Mouse (Mus musculus) neural tube, embryonic 10.5 days (tissue): Measurements from ENCODE around the gene Naif1.
A peak's percentile ranks its signal among the peaks of the same experiment; 100 is the strongest.

Experiments
- DNase-seq: peaks from one replicate; pipeline ENCODE4 v3.0.0-alpha.2; 2017; ENCODE audit warnings: low spot score; ENCODE audit errors: extremely low spot score

Naif1 gene

DNA sequence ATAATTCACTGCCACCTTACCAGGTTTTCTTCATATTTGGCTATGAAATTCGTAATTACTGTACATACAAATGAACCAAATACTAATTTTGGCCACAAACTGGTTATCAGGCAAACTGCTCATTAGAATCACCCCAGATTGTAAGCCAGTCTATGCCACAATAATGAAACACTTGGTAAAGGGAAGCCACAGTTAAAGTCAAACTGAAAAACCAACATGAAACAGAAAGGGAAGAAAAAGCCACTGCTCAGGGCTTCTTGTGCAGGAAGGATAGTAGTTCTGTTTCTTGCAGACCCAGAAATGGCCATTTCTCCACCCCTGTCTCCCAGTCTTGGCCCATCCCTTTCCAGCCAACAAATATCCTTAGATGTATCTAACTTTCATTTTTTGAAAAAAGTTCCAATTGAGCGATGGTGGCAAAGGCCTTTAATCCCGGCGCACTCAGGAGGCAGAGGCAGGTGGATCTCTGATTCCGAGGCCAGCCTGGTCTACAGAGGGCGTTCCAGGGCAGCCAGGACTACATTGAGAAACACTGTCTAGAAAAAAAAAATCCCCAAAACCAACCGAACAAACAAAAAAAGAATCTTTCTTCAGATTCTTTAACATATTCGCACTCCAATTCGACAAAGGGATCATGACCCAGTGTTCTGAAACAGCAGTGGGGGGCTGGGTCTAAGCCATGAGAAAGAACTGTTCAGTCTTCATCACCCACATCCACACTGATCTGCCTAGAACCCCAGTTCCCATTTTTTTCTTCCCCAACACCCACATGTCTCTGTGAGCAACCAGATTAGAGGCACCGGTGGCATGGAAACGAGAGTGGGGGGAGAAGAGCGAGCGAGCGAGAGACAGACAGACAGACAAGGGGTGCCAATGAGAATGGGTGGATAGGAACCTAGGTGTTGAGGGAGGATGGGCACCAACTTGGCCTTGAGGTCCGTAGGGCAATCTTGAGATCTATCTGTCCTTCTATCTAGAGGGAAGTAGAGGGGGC is at the start of gene Naif1:
Gene Naif1 (plus strand): TSS at position 697 of the 994 bp plus-strand sequence.
- DNase-seq = no peak

DNA sequence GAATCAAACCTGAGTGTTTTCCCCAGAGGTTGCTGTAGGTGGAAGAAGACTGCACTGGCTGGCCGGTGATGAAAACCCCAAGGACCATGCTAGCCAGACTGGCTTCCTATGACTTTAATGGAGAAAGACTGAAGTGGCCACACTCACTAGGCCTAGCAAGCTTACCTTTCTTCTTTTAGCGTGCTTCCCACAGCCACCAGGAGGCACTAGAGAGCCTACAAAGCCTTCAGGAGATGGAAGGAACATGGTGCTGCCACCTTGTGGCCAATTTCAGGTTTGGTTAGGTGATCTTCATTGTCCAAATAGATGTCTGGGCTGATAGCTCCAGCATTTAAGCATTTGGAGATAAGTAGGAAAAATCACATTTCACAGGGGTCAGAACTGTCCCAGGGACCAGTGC is 45.6 kb upstream of the Naif1 start:
- DNase-seq = peak; percentile 95

- no peak for DNase-seq
Observed at GRCm38 (mm10) chr2:32407144-32407824, 43.0 kb upstream of the Naif1 start.

DNA sequence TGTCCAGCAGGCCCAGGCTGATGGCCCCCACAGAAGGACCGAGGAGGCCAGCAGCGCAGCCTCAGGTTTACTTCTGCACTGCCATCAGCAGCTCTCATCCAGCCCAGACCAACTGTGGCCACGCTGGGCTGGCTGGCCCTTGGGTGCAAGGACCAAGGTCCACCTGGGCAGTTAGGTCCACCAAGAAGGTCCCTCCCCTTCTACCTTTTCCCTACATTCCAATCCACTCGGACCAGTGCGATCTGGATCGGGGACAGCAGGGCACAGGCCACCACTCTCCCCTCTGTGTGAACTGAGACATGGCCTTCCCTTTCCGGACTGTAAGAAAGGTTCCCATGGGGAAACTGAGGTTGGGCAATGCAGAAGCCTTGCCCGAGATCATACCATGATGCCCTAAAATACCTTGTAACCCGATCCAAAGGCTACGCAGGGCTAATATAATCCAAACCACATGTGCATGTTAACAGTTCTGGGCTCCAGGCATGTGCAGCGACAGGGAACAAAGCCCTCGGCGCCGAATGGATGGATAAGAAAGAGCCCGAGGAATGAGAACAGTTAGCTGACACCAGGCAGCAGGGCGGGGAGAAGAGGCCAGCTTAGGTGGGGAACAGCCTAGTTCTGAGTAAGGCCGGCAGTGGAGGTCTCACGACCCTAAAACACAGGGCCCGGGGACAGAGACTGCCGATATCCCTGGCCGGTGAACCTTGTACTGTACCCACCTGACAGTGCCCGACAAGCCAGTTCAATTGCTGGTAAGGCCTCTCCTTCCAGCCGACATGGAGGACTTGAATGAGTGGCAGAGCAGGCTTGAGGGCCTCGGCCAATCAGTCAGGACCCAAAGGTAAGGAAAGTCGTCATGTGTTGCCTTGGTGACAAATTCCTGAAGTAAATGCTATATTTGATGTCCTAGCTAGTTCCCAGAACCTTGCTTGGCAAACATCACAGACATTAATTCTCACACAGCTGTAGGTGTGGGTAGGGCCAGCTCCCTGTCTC is 41.5 kb upstream of the Naif1 start:
- peak; percentile 44 for DNase-seq

- DNase-seq = no peak
Observed at GRCm38 (mm10) chr2:32411407-32411806, 38.9 kb upstream of the Naif1 start.

DNA sequence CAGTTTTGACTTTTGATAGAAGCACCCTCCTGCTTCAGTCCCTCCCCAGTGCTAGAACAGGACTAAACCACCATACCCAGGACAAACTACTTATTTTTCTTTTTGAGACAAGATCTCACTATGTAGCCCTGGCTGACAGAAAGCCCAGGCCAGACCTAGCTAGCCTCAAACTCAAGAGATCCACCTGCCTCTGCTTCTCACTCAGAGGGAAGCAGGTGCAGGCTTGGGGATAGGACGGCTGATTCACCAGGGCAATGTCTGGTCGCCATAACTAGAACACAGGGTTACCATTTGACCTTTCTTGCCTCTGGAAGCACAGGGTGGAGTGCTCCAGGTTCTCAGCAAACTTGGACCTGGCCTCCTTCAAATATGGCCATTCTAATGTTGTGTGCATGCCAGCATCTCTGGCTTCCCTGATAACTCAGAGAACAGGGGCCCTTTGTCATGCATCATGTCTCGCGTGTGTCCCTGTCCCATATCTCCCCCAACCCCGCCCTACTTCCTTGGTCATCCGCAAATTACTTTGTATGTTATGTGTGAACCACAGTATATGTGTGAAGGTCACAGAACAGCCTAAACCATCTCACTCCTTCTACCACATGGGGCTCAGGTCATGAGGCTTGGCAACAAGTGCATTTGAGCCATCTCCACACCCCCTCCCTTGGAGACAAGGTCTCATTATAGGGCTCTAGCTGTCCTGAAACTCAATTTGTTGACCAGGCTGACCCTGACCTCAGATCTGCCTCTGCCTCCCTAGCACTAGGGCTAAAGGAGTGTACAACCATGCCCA is 37.3 kb upstream of the Naif1 start:
- no peak for DNase-seq

- no peak for DNase-seq
Observed at GRCm38 (mm10) chr2:32413936-32414335, 36.3 kb upstream of the Naif1 start.

DNA sequence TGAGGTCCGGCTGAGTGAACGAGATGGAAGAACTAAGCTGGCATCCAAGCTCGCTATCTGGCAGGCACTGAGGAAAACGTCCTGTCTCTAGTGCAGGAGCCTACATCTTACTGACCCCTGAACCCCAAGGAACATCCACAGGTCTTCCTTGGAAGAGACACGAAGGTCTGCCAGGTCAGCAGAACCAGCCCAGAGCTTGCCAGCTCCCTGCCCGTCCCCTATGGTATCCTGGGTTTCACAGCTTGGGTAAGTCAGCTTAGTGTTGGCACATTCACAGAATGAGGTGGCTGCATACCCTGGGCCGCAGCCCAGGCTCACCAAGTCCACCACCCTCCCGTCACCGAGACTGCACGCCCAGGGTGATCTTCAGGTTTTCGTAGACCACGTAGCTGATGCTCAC is 34.5 kb upstream of the Naif1 start:
- no peak for DNase-seq

- no peak for DNase-seq
Observed at GRCm38 (mm10) chr2:32416556-32416955, 33.7 kb upstream of the Naif1 start.

- DNase-seq = no peak
Observed at GRCm38 (mm10) chr2:32417486-32417885, 32.8 kb upstream of the Naif1 start.

DNA sequence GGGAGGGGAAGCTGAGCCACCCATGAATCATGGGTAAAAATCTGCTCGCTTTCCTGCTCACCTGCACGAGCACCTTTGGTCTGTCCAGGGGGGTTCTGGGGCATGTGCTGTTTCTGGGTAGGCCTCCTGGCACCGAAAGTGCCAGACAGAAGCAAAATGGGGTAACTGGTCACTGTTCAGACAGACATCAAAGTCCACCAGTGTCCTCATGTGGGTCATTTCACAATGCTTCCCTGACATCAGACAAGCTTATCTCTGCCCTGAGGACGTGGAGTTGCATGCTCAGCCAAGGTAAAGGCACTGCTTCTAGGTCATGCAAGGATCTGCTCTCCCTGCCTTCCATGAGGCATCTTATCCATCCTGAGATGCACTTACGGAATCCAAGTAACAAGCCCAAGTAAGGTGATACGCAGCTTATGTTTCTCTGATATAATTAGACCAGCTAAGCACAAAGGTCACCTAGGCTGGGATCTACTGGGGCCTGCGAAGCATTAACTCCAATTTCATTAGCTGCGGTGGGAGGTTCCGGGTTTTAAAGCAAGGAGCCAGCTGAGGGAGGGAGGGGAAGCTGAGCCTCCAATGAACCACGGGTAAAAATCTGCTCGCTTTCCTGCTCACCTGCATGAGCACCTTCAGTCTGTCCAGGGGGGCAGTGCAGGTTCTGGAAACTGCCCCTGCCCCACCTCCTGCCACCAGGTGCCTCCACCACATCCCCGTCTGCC is 31.7 kb upstream of the Naif1 start:
- no peak for DNase-seq

- no peak for DNase-seq
Observed at GRCm38 (mm10) chr2:32419359-32419758, 30.9 kb upstream of the Naif1 start.

DNA sequence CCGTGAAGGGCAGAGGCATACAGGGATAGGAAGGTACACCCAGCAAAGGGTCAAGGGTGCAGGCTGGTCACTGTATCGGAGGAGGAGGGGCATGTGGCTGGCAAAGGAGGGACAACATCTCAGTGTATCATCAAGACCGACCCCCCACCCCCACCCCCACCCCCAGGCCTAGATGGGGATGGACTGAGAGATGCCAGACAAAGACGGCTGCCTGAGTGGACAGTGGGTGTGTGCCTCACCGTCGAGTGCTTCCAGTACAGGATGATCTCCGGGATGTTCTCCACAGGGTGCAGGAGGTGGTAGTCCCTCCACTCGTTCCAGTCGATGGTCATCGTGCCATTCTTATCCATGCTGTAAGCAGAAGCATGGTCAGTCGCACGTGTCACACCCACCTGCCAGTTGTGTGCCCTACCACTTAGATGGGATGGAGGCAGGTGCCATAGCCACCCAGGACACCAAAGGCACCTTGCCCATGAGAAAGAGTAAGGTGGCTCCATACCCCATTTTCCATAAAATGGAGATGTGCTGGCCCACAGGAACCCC is 30.1 kb upstream of the Naif1 start:
- DNase-seq = no peak

DNA sequence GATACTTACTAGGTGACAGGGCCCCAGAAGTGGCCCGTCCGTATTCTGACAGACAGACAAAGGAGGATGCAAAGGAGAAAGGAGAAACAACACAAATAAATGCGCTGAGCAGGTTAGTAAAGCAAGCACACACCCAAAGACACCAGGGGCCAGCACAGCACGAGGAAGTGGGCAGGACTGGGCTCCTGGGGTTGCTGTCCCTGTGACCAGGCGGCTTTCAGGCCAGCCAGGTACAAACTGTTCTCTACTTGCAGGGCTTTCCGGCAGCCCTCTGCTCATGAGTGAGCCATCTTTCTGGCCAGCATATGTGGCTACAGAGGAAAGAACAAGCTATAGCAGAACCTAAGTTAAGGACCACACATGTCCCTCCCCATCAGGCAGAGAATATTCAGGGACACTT is 29.6 kb upstream of the Naif1 start:
- no peak for DNase-seq

DNA sequence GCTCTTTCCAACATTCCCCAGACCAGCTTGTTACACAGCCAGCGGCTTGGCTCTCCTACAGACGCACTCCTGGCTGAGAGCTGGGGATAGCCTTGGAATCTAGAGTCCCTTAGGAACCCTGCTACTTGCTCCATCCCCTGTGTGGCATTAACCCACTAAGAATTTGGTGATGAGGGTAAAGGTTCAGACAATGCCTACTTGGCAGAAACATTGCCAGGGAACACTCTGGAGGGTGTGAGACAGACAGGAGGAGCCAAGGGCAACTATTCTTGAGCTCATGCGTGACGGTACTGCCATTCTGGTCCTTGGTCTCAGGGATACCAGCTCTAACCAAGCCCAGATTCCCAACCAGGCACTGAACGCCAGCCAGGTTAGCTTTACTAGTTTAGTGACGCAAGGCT is 28.4 kb upstream of the Naif1 start:
- DNase-seq = no peak

DNA sequence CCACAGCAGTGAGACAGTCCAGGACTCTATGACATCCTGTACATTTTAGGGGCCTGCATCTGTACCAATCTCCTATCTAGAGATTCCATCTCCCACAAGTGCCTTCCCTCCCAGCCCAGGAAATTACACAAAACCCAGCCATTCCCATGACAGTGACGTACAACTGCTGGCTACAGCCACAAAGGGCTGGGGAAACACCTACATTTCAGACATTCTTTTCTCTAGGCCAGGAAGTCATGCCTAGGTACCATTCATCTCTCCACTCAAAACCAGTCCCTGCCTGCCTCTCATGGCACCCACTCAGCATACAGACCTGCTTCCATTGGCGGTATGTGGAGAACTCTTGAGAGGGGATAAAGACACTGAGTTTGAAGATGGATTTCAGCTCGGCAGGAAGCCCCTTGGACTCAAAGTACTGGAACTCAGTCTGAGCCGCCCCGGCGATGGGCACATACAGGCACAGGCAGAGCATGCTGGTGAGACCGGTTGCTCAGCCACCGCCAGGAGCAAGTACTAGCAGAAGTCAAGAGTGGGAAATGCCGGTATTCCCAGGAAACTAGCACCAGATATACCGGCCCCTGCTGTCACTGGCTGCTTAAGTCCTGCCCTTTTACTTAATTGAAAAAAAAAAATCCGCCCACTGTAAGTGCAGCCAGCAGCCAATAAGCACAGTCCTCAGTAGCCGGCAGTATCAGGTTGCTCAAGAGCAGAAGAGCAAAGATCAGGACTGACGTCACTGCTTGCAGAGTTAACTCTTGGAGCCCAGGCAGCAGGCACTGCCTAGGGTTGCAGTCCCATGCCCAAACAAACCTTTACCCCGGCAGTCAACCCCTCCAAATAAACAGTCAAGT is 26.6 kb upstream of the Naif1 start:
- DNase-seq = peak; percentile 59

DNA sequence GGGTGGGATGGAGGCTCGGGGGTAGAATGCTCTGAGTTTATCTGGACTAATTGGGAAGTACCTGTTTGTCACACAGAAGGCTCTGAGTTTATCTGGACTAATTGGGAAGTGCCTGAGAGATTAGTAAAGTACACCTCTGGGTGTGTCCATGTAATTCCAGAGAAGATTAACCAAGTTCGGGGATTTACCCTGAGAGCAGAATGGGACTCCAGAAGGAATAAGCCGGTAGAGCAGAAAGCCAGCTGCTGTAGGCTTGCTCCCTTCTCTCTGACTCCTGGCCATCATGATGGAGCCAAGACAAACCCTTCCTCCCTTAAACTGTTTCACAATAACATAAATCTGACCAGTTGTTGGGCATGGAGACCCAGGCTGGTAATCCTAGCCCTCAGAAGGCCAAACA is 25.5 kb upstream of the Naif1 start:
- no peak for DNase-seq

GRCm38 (mm10) chr2:32425568-32425967 is 24.7 kb upstream of the Naif1 start:
- DNase-seq = no peak

DNA sequence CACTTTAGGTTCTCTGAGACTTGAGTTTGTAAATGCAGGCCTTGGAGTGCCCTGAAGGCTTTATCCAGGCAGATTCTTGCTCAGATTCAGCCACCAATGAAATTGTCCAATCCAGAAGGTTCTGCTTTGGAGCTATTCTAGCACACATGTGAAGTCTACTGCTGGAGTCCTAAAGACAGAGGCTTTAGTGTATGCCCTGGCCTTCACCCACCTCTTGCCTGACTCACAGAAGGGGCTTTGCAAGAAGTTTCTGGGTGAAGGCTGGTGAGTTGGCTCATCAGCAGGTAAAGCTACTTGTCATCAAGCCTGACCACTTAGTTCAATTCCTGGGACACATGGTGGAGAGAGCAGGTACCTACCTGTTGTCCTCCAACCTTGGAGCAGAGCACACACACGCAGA is 24.1 kb upstream of the Naif1 start:
- no peak for DNase-seq
